Mouse (Mus musculus): ENCODE results near the gene Cox19. TPM values are rescaled to one million over a fixed set of nuclear protein-coding genes. Genes with fewer than 3 reads are reported as not detected.

The Cox19 gene
- polyA plus RNA-seq, 1 experiment from 2014 or later = 91.8 TPM

DNA sequence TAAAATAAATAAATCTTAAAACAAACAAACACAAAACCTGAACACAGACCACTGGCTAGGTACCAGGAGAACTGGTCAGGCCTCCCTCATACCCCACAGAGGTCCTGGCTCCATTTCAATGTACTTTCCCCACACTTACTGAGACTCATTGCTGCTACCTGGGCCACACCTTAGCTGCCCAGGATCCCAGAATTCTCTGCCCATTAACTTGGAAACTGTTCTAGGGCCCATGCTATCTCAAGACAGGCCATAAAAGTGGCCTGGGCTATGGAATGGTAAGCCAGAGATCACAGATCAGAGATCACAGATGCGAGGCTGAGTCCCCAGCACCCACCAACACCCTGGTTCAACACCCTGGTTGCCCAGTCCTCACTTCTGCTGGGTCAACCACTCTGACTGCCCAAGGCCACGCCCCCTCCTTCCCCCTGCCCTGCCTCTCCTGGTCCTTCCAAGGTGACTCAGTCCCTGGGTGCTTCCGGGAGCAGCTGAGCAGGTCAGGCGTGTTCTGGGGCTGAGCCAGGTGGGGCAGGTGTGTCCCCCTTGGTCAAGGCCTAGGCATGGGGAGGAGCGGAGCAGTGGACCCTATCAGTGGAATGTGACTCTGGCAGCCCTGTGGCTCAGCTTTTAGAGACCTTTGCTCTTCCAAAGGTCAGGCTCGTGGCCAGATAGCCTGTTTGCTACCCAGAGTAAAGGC lies 34.1 kb downstream of the Cox19 start:
- no peak overlapping the region for H3K4me3 ChIP-seq (ENCODE audit: control insufficient read depth in 1 of 2, insufficient read depth in 1 of 2, low read depth in 1 of 2, low read length in 2 of 2)
- H3K4me1 ChIP-seq (ENCODE audit: control insufficient read depth in 2 of 2, insufficient read depth in 2 of 2, low read length in 2 of 2) = no peaks in the 10 kb centered on the region
- H3K27ac ChIP-seq (replicated peaks in 1 of 2; ENCODE audit: control insufficient read depth in 1 of 2, insufficient read depth in 1 of 2, low read depth in 2 of 2, low read length in 2 of 2) = no peak overlapping the region
- H3K9me3 ChIP-seq (ENCODE audit: control insufficient read depth, low read length) = no peaks in the 10 kb centered on the region
- ATAC-seq (ENCODE audit: insufficient number of reproducible peaks, insufficient read depth, low FRiP score, low read depth) = no peak
- 68% methylated on average over 6 of the region's 6 CpGs for WGBS
- H3K9ac ChIP-seq (ENCODE audit: low read length) = no peak overlapping the region
- H3K4me2 ChIP-seq (ENCODE audit: low read length) = no peak overlapping the region
- no peaks in the 10 kb centered on the region for H3K36me3 ChIP-seq (ENCODE audit: control insufficient read depth, insufficient read depth, low read length)
- 0 out of 2 replicates have a peak, but pooled peaks cover 3% of the 10 kb centered on the region for H3K27me3 ChIP-seq (ENCODE audit: control insufficient read depth, insufficient read depth, low read length)

GRCm38 (mm10) chr5:139314941-139315642 lies 36.1 kb downstream of the Cox19 start:
- no peak overlapping the region for H3K9ac ChIP-seq (ENCODE audit: low read length)
- 83% methylated on average over 12 of the region's 12 CpGs for WGBS
- no peaks in the 10 kb centered on the region for H3K36me3 ChIP-seq (ENCODE audit: control insufficient read depth, insufficient read depth, low read length)
- H3K4me2 ChIP-seq (ENCODE audit: low read length) = no peak overlapping the region
- no peaks in the 10 kb centered on the region for H3K9me3 ChIP-seq (ENCODE audit: control insufficient read depth, low read length)
- H3K27ac ChIP-seq (replicated peaks in 1 of 2; ENCODE audit: control insufficient read depth in 1 of 2, insufficient read depth in 1 of 2, low read depth in 2 of 2, low read length in 2 of 2) = no peak overlapping the region
- no peaks in the 10 kb centered on the region for H3K4me1 ChIP-seq (ENCODE audit: control insufficient read depth in 2 of 2, insufficient read depth in 2 of 2, low read length in 2 of 2)
- no peak overlapping the region for H3K4me3 ChIP-seq (ENCODE audit: control insufficient read depth in 1 of 2, insufficient read depth in 1 of 2, low read depth in 1 of 2, low read length in 2 of 2)
- no peak for ATAC-seq (ENCODE audit: insufficient number of reproducible peaks, insufficient read depth, low FRiP score, low read depth)
- H3K27me3 ChIP-seq (ENCODE audit: control insufficient read depth, insufficient read depth, low read length) = 0 out of 2 replicates have a peak, but pooled peaks cover 3% of the 10 kb centered on the region

DNA sequence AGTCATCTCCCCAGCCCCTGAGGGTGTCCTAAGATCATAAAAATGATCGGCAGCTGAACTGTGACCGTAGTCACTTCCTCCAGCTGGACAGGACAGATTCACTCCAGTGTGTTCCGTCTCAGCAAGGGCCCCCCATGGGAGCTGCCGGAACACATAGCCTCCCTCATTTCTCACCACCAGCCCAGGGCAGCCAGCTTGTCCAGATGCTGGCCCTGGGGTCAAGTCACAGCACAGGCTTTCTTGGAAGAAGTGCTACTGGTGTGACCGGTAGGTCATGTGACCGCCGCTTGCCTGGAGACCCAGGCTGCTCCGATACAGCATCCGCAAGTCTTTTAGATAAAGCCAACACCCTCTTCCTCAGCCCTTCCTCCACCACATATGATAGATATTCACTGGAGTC lies 37.7 kb downstream of the Cox19 start:
- Histone ChIP-seq H3K27ac (replicated peaks in 1 of 2; ENCODE audit: control insufficient read depth in 1 of 2, insufficient read depth in 1 of 2, low read depth in 2 of 2, low read length in 2 of 2) (no peak overlapping the region), H3K4me2 (ENCODE audit: low read length) (no peak overlapping the region), H3K4me1 (ENCODE audit: control insufficient read depth in 2 of 2, insufficient read depth in 2 of 2, low read length in 2 of 2) (no peaks in the 10 kb centered on the region), H3K9me3 (ENCODE audit: control insufficient read depth, low read length) (no peaks in the 10 kb centered on the region), H3K27me3 (ENCODE audit: control insufficient read depth, insufficient read depth, low read length) (no peaks in the 10 kb centered on the region), H3K36me3 (ENCODE audit: control insufficient read depth, insufficient read depth, low read length) (no peaks in the 10 kb centered on the region), H3K4me3 (ENCODE audit: control insufficient read depth in 1 of 2, insufficient read depth in 1 of 2, low read depth in 1 of 2, low read length in 2 of 2) (no peak overlapping the region), H3K9ac (ENCODE audit: low read length) (no peak overlapping the region)
- WGBS = 84% methylated on average over 9 of the region's 9 CpGs
- no peak for ATAC-seq (ENCODE audit: insufficient number of reproducible peaks, insufficient read depth, low FRiP score, low read depth)

GRCm38 (mm10) chr5:139311822-139312221 lies 39.4 kb downstream of the Cox19 start:
- 84% methylated on average over 9 of the region's 9 CpGs for WGBS
- no peak overlapping the region for H3K4me2 ChIP-seq (ENCODE audit: low read length)
- H3K27me3 ChIP-seq (ENCODE audit: control insufficient read depth, insufficient read depth, low read length) = no peaks in the 10 kb centered on the region
- H3K27ac ChIP-seq (replicated peaks in 1 of 2; ENCODE audit: control insufficient read depth in 1 of 2, insufficient read depth in 1 of 2, low read depth in 2 of 2, low read length in 2 of 2) = no peak overlapping the region
- no peaks in the 10 kb centered on the region for H3K36me3 ChIP-seq (ENCODE audit: control insufficient read depth, insufficient read depth, low read length)
- H3K4me3 ChIP-seq (ENCODE audit: control insufficient read depth in 1 of 2, insufficient read depth in 1 of 2, low read depth in 1 of 2, low read length in 2 of 2) = no peak overlapping the region
- no peak for ATAC-seq (ENCODE audit: insufficient number of reproducible peaks, insufficient read depth, low FRiP score, low read depth)
- no peak overlapping the region for H3K9ac ChIP-seq (ENCODE audit: low read length)
- H3K9me3 ChIP-seq (ENCODE audit: control insufficient read depth, low read length) = no peaks in the 10 kb centered on the region
- no peaks in the 10 kb centered on the region for H3K4me1 ChIP-seq (ENCODE audit: control insufficient read depth in 2 of 2, insufficient read depth in 2 of 2, low read length in 2 of 2)

DNA sequence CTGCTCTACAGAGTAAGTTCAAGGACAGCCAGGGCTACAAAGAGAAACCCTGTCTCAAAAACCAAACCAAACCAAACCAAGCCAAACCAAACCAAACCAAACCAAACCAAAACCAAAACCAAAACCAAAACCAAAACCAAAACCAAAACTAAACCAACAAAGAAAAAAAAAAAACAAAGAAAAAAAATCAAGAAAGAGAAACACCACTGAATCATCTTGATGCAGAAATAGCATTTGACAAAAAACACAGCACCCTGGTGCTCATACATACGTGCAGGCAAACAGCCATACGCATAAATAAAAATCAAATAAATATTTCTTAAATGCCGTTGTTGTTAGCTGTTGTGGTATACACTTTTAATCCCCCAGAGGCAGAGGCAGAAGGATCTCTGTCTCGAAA lies 40.7 kb downstream of the Cox19 start:
- no peaks in the 10 kb centered on the region for H3K9me3 ChIP-seq (ENCODE audit: control insufficient read depth, low read length)
- no peaks in the 10 kb centered on the region for H3K27me3 ChIP-seq (ENCODE audit: control insufficient read depth, insufficient read depth, low read length)
- no peaks in the 10 kb centered on the region for H3K36me3 ChIP-seq (ENCODE audit: control insufficient read depth, insufficient read depth, low read length)
- no peak for ATAC-seq (ENCODE audit: insufficient number of reproducible peaks, insufficient read depth, low FRiP score, low read depth)
- H3K27ac ChIP-seq (replicated peaks in 1 of 2; ENCODE audit: control insufficient read depth in 1 of 2, insufficient read depth in 1 of 2, low read depth in 2 of 2, low read length in 2 of 2) = no peak overlapping the region
- 88% methylated on average over 4 of the region's 4 CpGs for WGBS
- no peak overlapping the region for H3K4me2 ChIP-seq (ENCODE audit: low read length)
- no peak overlapping the region for H3K4me3 ChIP-seq (ENCODE audit: control insufficient read depth in 1 of 2, insufficient read depth in 1 of 2, low read depth in 1 of 2, low read length in 2 of 2)
- H3K9ac ChIP-seq (ENCODE audit: low read length) = no peak overlapping the region
- H3K4me1 ChIP-seq (ENCODE audit: control insufficient read depth in 2 of 2, insufficient read depth in 2 of 2, low read length in 2 of 2) = no peaks in the 10 kb centered on the region

DNA sequence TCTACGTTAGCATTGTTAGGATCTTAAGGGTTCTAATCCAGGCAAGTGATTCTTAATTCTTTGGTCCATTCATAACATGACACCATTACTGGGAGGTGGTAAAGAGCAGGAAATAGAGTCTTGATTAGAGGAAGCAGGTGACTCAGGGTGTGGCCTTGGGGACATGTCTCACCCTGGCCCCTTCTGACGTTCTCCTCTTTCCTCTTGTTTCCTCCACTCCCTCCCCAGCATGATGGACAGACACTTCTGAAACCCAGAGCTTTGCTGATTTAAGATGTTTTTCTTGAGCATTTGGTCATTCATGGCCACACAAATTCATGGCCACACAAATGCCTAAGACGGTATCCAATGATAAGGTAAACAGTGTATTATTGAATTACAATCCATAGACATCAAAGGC lies 41.3 kb downstream of the Cox19 start:
- 80% methylated on average over 3 of the region's 3 CpGs for WGBS
- no peaks in the 10 kb centered on the region for H3K4me1 ChIP-seq (ENCODE audit: control insufficient read depth in 2 of 2, insufficient read depth in 2 of 2, low read length in 2 of 2)
- no peaks in the 10 kb centered on the region for H3K9me3 ChIP-seq (ENCODE audit: control insufficient read depth, low read length)
- no peak overlapping the region for H3K9ac ChIP-seq (ENCODE audit: low read length)
- H3K27ac ChIP-seq (replicated peaks in 1 of 2; ENCODE audit: control insufficient read depth in 1 of 2, insufficient read depth in 1 of 2, low read depth in 2 of 2, low read length in 2 of 2) = no peak overlapping the region
- no peak overlapping the region for H3K4me3 ChIP-seq (ENCODE audit: control insufficient read depth in 1 of 2, insufficient read depth in 1 of 2, low read depth in 1 of 2, low read length in 2 of 2)
- H3K36me3 ChIP-seq (ENCODE audit: control insufficient read depth, insufficient read depth, low read length) = no peaks in the 10 kb centered on the region
- H3K27me3 ChIP-seq (ENCODE audit: control insufficient read depth, insufficient read depth, low read length) = no peaks in the 10 kb centered on the region
- ATAC-seq (ENCODE audit: insufficient number of reproducible peaks, insufficient read depth, low FRiP score, low read depth) = no peak
- no peak overlapping the region for H3K4me2 ChIP-seq (ENCODE audit: low read length)

DNA sequence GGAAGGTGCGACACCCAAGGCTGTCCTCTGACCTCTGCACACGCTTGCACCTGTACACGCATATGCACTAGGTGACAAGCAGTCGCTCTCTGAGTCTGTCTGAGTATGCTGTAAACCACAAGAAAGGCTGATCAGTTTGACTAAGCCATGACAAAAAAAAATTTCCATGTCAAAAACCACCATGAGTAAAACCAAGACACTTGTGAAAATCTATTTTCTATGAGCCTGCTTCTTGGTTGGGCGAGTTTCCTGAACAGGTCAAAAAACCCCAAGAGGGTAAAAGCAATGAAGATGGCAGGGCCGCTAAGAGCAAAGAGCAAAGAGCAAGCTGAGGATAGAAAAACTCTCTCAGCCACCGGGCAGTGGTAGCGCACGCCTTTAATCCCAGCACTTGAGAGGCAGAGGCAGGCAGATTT lies 47.6 kb downstream of the Cox19 start:
- WGBS = 78% methylated on average over 9 of the region's 9 CpGs
- H3K27me3 ChIP-seq (ENCODE audit: control insufficient read depth, insufficient read depth, low read length) = no peaks in the 10 kb centered on the region
- H3K4me1 ChIP-seq (ENCODE audit: control insufficient read depth in 2 of 2, insufficient read depth in 2 of 2, low read length in 2 of 2) = no peaks in the 10 kb centered on the region
- no peak overlapping the region for H3K9ac ChIP-seq (ENCODE audit: low read length)
- H3K4me2 ChIP-seq (ENCODE audit: low read length) = no peak overlapping the region
- ATAC-seq (ENCODE audit: insufficient number of reproducible peaks, insufficient read depth, low FRiP score, low read depth) = no peak
- H3K27ac ChIP-seq (replicated peaks in 1 of 2; ENCODE audit: control insufficient read depth in 1 of 2, insufficient read depth in 1 of 2, low read depth in 2 of 2, low read length in 2 of 2) = no peak overlapping the region
- no peaks in the 10 kb centered on the region for H3K9me3 ChIP-seq (ENCODE audit: control insufficient read depth, low read length)
- no peak overlapping the region for H3K4me3 ChIP-seq (ENCODE audit: control insufficient read depth in 1 of 2, insufficient read depth in 1 of 2, low read depth in 1 of 2, low read length in 2 of 2)
- H3K36me3 ChIP-seq (ENCODE audit: control insufficient read depth, insufficient read depth, low read length) = no peaks in the 10 kb centered on the region

Data from heart, embryonic 14.5 days (tissue).